Mouse (Mus musculus) cerebellum, adult 11 months (tissue): ENCODE measurements around the gene Gpr68.
A peak's percentile ranks its signal among the peaks of the same experiment; 100 is the strongest.

Experiments
- DNase-seq: peaks from one replicate; pipeline ENCODE4 v3.0.0; 2022

Gene Gpr68

DNA sequence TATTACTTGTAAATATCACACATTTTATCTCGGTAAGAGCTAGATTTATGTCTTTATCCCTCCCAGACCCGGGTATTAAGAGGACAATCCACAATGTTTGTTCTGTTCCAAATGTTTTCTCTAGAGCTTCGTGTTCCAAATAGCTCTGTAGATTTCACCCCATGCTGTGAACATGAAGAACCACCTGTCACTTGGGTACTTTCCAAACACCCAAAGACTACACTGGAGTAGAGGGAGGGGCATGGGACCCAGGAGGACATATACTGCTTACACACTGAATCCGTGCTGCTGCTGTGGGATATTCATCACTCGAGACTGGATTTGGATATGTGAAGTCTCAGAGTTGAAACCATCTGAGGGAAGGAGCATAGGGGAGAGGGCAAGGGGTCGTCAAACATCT is 1.8 kb upstream of the Gpr68 start:
- peak; percentile 45 for DNase-seq

DNA sequence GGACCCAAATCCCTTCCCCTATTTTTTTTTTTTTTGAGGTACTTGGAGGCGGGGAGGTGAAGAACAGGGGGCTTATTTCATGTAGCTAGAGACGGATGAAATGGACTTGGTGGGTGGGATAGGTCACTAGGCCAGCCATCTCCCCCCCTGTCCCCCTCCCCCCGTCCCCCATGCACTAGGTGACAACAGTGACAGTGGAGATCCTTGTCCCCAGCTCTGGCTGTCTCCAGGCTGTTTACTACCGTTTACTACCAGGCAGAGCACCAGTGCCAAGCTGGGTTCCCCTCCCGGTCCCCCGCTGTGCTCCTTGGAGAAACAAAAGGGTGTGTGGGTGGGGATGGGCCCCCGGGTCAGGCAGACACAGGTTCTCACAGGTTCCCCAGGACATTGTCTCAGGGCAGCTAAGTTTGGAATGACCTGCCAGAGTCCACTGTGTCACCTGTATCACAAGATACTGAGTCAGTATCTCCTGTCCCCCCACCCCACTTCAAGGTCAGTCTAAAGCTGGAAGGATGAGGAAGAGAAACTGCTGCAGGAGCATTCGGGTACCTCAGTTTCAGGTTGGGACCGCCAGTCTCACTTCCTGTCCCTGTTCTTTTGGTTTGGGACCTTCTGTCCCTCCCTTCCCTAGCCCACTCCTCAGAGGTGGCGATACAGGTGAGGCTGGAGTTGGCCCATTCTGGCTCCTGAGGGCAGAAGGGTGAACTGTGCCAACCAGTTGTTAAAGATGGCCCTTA is 468 bp upstream of the Gpr68 start:
- peak; percentile 42 for DNase-seq

DNA sequence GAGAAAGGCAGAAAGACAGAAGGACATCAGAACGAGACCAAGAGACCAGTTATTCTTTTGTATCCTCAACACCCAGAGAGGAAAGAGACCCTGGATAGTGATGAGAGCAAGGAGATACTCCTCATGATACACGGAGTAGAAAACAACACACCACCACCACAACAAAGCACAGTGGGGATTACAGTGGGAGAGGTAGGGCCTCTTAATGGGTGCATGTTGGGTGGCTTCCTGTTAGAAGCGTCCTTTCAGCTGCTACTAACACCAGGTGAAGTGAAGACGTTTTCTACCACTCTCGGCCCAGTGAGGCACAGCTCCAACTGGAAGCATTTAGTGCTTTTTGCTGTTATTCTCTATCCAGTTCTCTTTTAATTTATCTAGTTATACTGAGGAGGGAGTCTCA is 1.1 kb downstream of the Gpr68 start:
- no peak for DNase-seq

DNA sequence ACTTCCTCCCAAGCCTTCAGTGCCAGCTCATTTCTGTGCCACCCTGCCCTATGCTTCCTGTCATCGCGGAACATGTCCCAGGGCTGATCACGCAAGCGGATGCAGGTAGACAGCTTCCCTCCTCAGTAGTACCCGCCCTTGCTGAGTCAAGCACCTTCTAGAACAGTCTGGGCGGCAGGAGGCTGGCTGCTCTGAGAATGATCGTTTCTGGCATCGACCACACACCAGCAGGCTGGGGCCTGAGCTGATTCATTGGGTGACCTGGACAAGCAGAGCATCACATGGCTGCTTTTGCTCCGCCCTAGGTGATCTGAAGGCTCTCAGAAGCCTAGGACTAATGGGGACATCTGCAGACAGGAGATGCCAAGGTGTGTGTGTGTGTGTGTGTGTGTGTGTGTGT is 4.2 kb downstream of the Gpr68 start:
- peak; percentile 57 for DNase-seq

DNA sequence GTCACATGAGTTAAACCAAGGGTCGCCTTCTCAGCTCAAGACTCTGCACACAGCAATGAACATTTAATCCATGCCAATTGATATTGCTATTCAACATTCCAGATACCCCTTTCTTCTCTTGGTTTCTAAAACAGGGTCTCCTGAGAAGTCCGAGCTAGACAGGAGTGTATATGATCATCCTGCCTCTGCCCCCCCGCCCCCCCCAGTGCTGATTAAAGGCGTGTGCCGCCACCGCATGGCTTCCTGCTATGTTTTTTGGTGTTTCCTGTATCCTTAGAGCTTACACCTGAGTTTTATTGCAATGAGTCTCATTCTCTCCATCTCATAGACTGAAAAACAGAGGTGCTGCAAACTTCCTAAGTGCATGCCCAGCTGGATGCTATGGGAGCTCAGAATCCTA is 6.6 kb downstream of the Gpr68 start:
- no peak for DNase-seq

DNA sequence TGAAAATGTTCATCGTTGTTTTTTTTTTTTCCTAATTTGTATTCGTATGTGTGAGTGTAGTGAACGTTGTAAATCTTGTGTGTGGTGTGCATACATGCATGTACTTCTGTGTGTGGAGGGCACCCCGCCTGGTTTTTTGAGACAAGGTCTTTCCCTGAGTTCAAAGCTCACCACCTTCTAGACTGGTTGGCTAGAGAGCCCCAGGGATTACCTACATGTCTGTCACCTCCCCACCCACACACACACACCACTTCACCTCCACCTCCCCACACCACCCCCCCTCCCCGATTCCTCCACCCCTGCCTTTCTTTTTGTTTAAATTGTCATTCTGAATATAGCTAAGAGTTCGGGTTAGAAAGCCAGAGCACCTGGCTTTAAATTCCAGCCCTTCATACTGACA is 7.1 kb downstream of the Gpr68 start:
- no peak for DNase-seq

DNA sequence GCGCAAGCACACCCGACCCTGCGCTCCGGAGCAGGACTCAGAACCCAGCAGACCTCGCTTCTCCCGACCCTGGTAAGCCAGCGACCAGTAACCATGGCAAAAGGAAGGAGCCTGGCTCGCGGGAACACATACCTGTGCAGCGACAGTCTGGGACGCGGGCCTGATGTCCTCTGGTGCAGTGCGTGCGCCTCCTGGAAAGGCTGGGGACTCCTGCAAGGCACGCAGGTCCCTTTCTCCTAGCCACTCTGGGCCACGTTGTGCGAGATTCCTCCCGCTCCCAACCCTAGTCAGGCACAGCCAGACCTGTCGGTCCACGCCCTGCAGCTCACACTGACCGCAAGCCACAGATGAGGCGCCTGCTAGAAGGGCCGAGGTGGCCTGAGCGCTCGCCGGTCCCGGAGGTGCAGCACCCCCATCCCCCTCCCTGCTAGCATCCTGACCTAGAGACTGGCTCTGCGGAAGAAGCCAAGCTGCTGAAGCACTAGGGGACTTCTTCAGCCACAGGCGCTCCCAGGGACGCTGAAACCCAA is 8.8 kb downstream of the Gpr68 start:
- peak; percentile 80 for DNase-seq

DNA sequence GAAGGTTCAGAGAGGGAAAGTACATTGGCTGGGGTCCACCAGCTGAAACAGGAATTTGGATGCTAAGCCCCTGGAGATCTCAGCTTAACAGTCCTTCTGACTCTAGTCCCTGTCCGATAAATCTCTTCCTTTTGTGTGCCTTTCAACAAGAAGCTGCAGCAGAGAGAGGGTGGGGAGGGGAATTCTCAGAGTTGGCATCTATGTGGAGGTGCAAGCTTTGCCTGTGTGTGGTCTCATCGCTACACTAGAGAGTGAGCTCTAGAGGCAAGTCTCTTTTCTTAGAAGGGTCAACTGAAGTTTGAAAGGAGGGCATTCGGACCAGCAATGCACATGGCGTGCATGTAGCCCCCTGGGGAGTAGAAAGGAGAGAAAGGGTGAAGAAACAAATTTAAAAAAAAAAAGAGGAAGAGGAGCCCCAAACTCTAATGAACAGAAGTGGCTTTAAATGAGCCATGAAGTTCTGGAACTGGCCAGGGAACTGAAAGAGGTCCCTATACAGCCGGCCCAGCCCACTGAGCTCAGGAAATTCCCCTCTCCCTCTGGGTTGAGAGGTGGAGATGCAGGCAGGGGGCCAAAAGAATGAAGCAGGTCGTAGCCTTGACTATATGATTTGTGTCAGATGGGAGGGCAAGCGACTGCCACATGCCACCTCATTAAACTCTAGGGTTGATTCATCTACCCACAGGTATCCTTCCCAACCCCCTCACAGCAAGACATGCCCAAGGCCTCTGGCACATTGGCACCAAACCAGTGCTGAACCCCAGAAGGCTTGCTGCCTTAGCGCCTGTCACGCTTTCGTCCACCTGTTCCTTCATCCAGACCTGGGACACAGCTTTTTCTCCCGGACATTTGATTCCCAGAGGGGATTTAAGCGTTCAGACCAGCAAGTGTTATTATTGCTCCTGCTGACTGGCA is 10.0 kb downstream of the Gpr68 start:
- peak; percentile 83 for DNase-seq

DNA sequence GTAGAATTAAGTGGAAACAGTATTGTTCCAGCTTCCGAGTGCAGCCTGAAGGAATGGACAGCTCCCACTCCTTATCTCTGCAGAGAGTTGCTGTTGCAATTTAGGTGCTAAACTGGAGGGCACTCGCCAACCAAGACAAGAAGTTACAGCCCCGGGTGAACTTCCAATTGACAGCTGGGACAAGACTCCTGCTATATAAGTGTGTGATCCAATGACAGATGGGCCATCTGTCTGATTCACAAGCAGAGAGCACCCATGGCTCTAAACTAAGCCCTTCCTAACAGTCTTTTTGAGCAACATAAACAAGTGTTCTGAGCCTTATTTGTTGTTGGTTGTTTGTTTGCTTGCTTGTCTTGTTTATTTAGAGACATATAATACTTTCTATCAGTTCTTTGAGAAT is 11.3 kb downstream of the Gpr68 start:
- no peak for DNase-seq

DNA sequence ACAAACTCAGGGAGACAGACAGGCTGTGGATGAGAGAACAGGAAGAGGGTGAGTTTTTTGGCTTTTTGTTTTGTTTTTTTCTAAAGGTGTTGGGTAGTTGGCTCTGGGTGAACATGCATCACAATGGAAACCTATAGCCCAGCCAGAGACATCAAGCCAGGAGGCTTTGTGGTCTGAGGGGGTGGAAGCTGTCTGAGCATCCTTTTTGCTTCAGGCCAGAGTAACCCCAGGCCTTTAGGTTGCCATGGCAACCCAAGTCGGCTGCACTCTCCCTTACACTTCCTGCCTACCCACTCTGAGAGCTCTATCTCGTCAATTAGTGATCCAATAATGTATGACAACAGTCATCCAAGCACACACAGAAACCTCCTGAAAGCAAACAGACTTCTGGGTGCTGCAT is 12.5 kb downstream of the Gpr68 start:
- DNase-seq: no peak

DNA sequence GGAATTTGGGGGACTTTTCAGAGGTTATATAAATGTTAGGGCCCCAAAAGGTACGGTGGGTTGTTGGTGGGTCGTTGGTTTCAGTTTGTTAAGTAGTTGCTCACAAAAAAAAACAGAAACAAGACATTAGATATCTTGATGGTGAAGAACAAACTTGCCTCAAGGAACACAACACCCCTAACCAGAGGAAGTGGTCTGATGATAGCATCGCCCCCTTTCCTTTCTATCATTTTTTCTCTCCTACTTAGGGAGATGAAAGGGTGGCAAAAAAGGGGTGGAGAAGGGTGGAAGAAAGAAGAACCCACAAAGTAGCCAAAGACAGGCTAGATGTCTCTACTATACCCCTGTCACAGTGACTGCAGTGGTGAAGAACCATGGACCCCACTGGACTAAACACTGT is 17.4 kb downstream of the Gpr68 start:
- DNase-seq: no peak

DNA sequence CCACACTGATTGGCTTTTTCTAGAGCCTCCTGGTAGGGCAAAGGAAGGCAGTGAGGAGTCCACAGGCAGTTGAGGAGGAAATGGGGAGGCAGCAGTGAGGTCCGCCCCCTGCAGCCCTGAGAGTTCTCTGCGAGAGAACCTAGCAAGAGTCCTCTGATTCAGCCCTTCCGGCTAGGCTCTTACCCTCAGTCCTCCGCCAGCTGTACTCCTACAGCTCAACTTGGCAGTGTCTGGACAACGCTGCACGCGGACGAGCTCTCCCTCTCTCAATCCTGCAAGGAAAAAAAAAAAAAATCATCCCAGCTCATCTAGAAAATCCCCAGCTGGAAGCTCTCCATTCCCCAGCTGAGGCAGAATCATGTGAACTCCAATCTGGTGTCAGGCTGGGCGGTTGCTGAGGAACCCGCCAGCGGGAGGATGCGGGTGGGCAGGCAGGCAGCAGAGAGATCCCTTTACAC is 20.2 kb downstream of the Gpr68 start:
- no peak for DNase-seq

DNA sequence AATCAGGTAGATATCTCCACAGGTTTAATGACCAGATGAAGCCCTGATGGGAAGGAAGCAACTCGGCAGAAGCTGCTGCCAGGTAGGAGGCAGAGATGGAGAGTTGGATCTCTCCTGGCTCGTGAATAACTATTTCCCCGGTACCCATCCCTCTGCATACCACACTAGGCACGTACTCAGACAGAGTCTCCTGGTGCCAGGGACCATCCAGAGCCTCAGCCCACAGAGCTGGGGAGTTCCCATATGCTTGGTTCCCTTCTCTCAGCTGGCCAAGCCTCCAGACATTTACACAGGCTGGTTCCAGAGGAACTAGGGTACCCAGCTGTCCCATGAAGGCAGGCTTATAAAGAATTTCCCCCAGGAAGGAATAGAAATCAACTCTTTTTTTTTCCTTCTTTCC is 21.1 kb downstream of the Gpr68 start:
- DNase-seq: no peak

DNA sequence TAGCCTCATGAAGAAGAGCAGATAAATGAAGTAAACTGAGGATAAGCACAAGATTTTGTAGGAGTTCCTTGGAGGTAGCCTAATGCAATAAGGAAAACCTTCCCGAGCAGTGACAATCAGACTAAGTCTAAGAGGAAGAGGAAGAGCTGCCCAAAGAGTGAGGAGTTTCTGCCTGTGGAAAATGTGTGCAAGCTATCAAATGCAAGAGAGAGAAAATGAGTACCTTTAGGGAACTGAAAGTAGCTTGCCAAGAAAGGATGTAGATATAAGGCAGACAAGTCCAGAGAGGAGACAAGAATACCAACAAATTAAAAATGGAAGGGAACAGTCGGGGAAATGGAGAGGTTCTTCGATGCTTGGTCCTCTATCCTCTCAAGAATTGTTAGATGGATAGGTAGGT is 22.4 kb downstream of the Gpr68 start:
- DNase-seq: no peak

DNA sequence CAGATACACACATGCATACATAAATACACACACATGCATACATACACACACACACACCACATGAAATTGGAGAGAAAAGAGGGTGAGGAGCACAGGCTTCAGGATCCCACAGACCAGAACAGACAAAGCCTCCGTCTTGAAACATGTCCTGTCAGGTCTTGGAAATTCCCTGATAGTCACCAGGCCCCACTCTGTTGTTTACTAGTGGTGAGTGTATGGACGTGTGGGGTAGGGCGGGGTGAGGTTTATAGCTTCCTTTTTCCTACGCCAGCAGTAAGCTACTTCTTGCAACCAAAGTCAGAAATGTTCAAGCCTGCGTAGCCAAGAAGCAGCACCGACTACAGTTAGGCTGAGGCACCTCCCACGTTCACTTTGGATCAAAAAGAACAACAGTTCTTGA is 24.8 kb downstream of the Gpr68 start:
- no peak for DNase-seq

DNA sequence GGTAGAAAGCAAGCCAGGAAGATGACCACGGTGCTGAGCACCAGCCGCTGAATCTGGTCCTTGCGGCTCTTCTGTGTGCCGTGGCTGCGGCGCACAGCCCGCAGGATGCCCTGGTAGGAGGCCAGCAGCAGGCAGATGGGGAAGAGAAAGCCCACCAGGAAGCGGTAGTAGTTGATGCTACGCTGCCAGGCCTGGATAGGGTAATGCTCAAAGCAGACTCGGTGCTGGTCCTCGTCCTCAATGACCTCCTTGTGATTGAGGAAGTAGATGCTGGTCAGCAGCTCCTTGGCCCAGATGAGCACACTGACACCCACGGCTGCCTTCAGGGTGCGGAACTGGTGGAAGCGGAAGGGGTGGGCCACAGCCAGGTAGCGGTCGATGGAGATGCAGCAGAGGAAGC is 29.4 kb downstream of the Gpr68 start:
- no peak for DNase-seq

DNA sequence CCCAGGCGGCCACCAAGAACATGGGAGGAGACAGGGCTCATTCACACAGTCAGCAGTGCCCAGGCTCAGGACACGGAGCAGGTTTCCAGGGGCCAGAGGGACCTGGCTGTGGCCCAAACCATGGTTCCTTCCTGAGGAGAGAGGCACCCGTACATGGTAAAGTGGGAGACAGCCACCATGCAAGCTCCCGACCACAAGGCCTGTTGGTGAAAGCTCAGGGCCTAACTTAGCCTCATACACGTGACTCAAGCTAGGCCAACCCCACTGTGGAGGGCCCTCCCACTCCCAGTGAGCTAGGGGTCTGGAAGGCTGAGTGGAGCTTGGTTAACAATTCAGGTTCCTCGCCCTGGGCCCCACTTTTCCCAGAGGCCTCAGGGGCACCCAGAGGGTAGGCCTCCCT is 30.1 kb downstream of the Gpr68 start:
- DNase-seq: no peak

DNA sequence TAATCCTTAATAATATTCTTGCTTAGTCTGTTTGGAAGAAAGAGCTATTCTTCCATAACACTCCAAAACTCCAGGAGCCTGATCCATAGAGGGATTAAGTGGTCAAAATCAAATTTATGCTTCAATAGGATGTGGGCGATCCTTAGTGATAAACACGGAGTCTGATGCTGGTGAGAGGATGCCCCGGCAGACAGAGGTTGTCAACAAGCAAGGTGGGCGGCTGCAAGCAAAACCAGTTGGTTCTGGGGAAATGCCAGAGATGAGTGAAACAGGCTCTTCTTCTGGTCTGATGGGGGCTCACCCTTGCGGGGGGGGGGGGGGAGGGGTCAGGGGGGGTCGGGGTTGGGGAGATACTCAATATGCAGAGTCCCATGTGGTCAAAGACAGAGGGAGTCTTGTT is 32.0 kb downstream of the Gpr68 start:
- DNase-seq: no peak

DNA sequence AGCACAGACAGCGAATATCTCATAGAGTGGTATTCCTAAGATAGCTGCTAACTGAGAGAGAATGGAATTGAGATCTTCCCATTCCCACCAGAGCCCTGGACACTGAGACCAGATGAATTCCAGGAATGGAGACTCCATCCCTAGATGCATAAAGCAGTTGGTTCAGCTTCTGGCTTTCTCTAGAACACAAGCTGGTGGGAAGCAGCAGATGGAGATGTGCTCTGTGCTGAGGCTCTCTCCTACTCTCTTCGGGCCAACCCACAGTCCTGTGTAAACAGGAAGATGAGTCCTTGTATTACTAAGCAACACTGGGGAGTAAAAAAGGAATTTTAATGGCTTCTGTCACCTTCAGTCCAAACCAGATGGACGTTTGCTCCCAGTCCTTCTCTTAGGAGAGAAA is 32.4 kb downstream of the Gpr68 start:
- DNase-seq: no peak

DNA sequence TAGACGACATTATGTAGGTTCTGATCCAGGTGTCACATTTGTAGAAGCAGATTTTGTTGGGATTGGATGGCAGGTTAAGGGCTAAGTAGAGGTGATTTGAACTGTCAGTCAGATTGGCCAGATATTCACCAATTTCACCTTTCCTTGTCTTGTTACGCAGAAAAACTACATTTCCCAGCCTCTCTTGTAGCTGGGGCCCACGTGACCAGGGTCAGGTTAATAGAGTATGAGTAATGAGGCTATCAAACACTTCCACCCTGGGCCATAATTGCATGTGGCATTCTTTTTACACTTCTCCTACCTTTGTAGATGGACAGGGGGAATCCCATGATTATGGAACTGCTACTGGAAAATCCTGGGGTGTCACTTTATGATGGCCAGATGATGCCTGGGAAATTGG is 34.4 kb downstream of the Gpr68 start:
- no peak for DNase-seq

DNA sequence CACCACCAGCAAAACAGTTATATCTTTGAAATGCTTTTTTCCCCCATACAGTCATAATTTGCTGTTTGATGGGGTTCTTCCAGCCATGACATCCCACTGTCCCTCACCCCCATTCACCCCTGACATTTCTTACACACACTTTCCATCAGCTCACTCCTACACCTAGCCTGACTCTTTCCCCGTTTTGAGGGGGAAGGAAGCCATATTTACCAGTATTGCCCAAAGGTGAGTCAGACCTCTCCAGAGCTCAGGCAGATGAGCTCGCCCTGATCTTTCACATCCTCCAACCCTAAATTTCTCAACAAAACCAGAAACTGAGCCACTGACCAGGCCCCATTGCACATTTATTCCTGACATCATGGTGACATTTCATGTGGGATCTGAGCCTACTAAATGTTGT is 36.2 kb downstream of the Gpr68 start:
- no peak for DNase-seq

DNA sequence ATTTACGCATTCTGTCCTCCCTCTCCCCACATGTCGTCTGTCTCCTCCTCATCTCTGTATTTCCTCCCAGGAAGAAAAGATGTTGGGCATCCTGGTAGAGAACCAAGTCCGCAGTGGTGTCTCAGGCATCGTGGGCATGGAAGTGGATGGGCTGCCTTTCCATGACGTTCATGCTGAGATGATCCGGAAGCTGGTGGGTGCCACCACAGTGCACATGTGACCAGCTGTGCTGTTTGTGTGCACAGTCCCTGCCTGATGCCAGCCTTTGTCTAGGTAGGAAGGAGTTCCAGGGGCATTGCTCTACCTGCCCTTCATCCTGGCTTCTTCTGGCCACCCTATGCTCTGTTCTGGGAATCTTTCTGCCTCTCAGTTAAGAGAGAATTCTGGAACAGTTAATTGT is 36.8 kb downstream of the Gpr68 start:
- DNase-seq: no peak

DNA sequence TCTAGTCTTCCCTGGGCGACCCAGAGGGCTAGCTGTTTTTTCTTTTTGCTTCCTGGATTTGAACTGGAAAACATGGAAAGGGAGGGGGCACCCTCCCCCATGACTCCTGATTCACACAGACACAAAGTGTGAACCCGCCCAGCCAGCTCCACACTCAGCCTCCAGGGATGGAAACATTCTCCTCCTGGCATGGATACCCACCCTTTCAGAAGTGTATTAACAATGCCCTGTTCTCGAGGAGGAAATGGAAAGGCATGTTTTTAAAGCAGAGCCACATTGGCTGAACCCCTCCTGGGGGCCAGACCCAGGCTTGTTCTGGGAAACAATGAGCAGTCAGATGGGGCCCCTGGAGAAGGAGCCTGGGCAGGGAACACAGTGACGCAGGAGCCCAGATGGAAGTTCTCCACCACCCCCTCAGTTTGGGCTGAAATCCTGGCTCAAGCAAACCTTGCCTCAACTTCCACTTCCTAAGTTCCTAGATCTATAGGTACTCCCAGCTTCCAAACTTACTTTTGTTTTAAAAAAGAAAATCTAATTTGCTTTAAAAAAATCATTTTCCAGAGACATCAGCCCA is 39.9 kb downstream of the Gpr68 start:
- no peak for DNase-seq

DNA sequence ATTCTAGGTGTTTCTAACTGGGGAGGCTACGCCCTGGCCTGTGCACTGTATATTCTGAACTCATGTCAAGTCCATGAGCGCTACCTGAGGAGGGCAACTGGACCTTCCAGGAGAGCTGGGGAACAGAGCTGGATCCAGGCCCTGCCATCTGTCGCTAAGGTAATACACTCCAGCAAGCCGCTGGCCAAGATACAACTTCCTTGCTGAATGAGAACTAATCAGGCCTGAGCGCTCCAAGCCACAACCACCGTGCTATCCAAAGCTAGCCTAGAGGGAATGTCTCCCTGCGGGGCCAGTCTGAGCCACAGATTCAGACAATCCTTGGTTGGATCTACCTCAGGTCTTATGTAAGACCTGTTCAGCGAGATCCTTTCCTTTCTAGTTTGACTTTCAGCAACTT is 40.9 kb downstream of the Gpr68 start:
- DNase-seq: peak; percentile 92
